Mouse (Mus musculus): ENCODE data around the gene Htr5a.

Htr5a gene

DNA sequence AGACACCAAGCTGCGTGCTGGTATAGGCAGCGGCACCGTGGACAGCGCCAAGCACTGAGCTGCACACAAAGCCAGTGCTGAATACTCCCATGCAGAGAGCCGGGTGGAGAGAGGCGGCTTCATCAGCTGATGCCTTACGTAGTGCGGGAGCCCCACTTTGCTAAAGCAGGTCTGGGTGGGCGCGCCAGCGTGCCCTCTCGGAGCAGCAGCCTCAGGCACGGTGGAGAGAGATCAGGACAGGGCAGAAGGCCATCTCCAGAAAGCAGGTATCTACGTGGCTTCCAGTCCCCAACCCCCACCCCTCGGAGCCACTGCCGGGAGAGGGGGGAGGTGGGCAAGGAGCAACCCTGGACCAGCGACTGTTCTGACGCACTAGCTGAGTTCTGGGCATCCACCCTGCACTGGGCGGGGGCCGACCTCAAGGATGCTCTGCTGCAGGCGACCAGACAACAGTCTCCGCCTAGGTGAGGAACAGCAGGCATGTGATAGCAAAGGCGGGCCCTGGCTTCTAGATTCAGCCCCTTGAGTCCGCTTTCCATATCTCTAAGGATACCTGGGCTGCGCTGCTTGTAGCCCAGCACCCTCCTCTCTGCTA, at the start of gene Htr5a:
Htr5a (plus strand) TSS at position 449 of the 595 bp plus-strand sequence.
- DNase-seq (ENCODE audit: low spot score): peak; percentile 55

GRCm38 (mm10) chr5:27792173-27792470, 49.8 kb upstream of the Htr5a start:
- DNase-seq (ENCODE audit: low spot score): no peak

DNA sequence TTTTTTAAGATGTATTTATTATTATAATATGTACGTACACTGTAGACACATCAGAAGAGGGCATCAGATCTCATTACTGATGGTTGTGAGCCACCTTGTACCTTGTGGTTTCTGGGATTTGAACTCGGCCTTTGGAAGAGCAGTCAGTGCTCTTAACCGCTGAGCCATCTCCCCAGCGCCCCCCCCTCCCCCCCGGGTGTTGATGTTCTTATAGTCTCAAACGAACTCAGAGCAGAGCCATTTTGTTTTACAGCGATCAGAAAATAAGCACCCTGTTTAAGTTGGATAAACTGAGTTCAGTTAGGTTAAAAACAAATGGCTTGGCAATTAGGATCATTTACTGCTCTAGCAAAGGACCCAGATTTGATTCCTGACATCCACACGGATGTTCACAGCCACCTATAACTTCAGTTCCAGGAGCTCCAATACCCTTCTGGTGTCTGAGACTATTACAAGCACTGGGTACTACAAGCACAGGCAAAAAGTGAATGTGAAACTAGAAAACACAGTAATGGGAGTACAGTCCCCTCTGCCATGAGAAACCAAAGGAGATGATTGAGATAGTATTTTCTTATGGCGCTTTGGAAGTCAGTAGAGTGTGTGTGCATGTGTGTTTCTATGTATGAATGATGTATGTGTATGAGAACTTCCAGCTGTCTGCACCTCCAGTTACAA, 49.3 kb upstream of the Htr5a start:
- DNase-seq (ENCODE audit: low spot score): no peak

DNA sequence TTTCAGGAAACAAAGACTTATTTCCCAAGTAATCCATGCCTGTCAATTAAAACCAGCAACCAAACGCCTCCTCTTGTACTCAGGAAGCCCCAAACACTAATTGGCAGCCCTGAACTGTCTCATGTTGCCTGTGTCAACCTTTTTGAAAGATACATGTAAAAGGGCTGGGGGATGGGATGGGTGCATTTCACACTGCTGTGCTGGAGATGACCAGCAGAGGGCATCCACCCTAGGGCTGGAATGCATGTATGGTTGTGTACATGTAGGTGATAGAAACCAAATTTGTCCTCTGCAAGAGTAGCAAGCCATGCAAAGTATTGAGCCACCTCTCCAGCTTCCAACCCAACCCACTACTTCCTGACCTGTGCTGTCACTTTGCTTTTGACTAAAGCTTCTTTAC, 48.0 kb upstream of the Htr5a start:
- peak; percentile 63 for DNase-seq (ENCODE audit: low spot score)

DNA sequence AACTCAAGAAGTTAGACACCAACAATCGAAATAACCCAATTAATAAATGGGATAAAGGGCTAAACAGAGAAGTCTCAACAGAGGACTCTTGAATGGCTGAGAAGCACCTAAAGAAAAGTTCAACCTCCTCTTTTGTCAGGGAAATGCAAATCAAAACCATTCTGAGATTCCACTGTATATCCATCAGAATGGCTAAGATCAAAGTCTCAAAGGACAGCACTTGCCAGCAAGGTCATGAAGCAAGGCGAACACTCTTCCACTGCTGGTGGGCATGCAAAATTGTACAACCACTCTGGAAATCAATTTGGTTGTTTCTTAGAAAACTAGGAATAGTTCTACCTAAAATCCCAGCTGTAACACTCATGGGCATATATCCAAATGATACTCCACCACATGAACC, 27.7 kb upstream of the Htr5a start:
- no peak for DNase-seq (ENCODE audit: low spot score)

DNA sequence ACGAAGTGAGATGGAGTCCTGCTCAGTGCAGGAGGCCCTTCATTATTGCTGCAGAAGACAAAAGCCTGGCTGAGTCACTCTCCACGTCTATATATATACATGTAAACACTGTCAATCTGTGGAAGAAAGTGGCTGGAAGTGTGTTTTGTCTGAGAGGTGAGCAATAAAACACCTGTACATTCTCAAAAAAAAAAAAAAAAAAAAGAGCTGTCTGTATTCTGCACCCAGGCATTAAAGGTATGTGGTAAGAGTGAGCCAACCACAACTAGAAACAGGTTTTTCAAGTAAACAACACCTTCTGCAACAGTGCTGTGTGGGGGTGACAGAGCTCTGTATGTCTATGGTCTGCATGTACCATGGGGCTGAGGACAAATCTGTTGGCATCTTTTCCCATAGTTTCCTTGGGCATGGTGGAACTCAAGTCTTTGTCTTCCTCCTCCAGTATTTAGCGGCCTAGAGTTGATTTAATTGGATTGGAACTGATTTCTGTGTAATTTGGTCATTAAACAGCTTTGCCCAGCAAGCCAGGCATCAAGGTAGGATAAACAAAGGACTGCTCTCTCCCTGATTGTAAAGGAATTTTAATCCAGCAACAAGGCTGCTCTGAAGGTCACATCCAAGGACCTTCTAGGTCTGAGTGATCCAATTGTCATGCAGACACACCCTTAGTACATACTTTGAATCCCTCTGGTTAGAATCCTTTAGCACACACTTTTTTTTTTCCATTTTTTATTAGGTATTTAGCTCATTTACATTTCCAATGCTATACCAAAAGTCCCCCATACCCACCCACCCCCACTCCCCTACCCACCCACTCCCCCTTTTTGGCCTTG, 22.9 kb upstream of the Htr5a start:
- DNase-seq (ENCODE audit: low spot score): no peak

DNA sequence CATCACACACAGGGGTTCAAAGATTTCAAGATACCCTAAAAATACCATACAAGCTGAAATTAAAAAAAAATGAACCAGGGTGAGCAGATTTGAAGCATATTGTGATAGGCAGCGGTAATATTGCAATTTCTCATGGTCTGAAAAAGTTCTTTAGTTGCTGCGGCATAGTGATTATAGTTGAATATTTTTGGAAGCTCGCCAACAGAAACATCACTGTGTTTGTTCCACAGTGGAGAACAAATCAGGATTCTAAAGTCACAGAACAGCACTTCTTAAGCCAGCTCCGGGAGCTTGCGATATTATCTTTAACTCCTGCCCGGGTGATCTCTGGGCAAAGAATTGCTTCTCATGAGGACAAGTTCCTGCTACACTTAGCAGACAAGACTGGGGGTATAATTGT, 20.8 kb upstream of the Htr5a start:
- DNase-seq (ENCODE audit: low spot score): no peak

DNA sequence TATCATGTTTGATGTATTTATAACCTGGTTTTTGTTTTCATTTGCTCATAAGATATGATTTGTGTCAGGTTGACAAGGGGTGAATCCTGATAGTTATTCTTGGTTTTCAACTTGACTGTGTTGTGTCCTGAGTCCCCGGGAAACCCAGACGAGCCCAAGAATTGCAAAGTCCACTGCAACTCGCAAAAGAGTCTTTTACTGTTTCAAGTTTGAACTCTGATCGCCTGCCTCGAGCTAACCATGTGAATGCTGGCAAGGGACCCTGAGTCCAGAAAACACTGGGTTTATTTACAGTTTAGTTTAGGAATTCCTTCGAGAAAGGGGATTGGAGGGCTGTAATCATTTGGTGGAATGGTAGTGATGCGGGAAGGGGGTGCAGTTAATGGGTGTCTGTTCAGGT, 14.0 kb upstream of the Htr5a start:
- DNase-seq (ENCODE audit: low spot score): no peak

DNA sequence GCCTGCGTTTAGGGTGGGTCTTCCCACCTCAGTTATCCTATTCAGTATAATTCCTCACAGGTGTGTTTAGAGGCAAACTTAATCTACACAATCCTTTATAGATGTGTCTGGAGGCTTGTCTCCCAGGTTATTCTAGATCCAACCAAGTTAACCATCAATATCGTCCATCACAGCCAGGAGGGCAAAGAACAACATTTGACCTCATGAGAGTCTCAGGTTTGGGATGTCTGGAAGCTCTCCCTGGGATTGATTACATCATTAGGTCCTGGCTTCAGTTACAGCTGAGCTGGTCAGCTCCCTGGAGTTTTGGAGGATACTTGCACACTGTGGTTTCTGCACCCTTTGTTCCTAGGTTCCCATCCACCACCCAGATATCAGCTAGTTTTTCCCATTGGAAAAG, 6.9 kb upstream of the Htr5a start:
- no peak for DNase-seq (ENCODE audit: low spot score)

GRCm38 (mm10) chr5:27838061-27838460, 3.9 kb upstream of the Htr5a start:
- DNase-seq (ENCODE audit: low spot score): no peak

GRCm38 (mm10) chr5:27842671-27843320, 847 bp downstream of the Htr5a start:
- DNase-seq (ENCODE audit: low spot score): no peak

- DNase-seq (ENCODE audit: low spot score): no peak
These were observed 5.0 kb downstream of the Htr5a start for GRCm38 (mm10) chr5:27846979-27847378.

DNA sequence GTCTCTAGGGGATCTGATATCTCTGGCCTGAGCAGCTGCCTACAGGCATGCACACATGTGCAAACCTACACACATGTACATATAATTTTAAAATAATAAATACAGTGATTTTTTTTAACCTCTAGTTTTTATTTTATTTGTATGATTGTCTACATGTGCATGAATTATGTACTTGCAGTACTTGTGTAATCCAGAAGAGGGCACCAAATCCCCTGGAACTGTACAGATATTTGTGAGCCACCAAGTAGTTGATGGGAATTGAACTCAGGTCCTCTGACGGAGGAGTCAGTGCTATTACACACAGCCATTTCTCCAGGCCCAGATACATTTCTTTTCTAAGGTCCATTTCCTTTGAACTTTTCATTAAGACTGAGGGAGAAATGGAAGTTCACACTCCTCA, 12.3 kb downstream of the Htr5a start:
- DNase-seq (ENCODE audit: low spot score): no peak

DNA sequence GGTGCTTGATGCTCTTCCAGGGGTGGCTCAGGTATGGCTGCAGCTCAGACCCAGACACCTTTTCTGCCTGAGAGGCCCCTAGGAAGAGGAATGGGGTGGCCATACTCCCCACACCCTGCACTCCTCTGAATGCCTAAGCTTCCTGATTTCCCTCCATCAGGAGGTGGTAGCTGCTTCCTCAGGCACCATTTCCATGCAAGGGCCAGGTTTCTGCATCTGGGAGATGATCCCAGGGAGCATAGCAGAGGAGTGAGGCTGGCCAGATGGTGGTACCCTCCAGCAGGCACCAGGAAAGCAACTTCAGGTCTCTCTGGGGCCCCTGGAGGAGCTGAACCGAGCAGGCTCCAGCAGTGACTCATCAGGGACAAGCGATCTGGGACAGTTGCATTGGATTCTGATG, 13.8 kb downstream of the Htr5a start:
- no peak for DNase-seq (ENCODE audit: low spot score)

- no peak for DNase-seq (ENCODE audit: low spot score)
These were observed 31.5 kb downstream of the Htr5a start for GRCm38 (mm10) chr5:27873240-27874082.

DNA sequence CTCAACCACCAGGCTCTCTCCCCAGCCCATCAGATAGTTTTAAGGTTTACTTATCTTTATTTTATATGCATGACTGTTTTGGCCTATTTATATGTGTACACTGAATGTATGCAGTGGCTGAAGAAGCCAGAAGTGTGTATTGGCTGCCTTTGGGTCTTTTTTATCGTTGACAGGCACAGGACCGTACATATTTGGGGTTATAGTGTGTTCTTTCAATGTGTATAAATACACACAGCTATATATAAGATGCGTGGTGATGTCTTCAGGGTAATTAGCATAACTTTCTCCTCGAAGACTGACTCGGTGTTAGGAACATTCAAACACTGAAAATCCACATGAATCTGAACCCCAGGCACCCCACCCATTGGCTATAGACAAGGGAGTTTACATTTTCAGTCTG, 32.3 kb downstream of the Htr5a start:
- no peak for DNase-seq (ENCODE audit: low spot score)

DNA sequence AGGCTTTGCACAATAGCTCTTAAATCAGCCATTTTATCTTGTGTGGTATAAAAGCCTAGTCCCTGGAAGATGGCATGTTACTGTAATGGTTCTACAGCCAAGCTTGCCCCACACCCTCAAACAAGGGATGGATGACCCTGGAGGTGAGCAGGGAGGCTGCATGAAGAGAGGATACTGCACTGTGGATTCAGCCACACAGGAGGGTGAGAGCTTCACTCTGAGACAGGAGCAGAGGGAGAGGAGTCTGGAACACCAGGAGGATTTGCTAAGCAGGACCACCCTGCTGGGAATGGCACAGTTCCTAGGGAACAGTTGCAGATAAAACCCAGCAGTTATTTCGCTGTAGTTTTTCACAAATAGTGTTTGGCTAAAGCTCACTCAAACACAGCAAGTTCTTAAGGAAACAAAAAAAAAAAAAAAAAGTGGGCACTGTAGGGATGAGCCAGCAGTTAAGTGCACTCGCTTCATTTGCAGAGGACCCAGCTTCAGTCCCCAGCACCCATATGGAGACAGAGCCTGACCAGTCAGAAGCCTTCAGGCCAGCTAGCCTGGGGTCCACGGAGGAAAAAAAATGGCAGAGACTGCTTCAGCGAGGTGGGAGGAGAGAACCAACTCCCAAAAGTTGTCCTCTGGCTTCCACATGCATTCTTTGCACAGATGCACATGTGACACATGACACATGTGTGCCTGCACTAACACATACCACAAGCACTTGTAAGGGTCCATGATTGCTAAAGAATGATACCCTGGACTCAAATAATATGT, 33.6 kb downstream of the Htr5a start:
- DNase-seq (ENCODE audit: low spot score): no peak

DNA sequence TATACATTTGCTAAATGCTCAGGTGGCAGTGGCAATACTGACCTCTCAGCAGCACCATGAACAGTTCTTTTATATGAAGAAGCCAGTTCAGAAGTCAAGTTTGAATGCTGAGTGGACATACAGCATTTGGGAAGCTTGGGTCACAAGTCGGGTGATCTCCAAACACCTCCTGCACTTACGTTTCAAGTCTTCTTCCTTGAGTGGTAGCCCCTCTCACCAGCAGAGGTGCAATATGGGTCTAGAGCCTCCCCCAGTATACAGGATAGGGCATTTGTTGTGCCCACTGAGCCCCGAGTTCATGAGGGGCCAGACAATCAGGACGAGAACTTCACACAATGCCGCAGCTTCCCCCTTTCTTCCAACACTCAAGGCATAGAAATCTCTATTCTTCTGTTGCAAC, 36.4 kb downstream of the Htr5a start:
- no peak for DNase-seq (ENCODE audit: low spot score)

GRCm38 (mm10) chr5:27879726-27880125, 37.8 kb downstream of the Htr5a start:
- DNase-seq (ENCODE audit: low spot score): no peak

DNA sequence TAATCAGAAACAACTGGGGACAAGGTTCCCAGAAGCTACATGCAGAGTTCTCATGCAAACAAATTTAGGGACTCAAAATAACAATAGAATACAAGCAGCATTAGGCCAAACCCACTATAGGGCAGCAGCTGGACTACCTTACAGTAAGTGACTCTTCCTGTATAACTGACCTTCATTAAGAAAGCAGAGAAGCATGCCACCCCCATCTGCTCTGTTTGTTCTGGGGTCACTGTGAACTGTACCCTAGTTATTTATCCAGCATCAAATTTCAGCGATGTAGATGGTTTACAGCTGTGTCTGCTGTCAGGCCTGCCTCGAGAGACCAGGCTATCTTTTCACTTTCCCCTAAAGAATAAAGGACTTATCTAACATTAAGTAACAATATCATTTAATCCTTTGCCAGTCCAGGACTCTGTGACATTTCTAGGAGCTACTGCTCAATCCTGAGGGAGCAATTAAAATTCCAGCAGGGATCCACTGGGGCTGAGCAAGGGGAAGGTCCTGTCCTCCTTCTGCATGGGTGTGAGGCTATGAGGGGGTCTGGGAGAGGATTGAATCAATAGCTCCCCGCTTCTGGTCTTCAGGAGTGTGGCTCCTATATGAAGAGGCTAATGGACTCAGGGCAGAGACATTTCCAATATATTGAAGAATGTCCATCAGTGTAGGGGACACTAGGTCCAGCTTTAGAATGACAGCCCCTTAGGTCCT, 38.5 kb downstream of the Htr5a start:
- DNase-seq (ENCODE audit: low spot score): no peak

DNA sequence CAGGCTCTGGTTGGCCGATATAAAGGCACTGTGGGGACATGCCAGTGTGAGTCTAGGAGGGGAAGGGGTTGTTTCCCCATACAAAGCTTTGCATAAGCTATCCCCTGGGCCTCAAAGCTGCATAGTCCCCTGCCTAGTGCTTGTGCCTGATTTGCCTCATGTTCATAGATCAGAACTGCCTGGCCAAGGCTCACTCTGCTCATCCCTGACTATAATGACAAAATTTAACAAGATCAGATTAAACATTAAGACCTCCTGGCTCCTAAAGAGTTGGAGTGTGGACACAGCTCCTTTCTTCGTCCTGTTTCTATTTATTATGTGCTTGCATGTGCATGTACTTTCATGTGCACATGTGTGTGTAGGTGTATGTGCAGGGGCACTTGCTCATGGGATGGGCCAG, 39.3 kb downstream of the Htr5a start:
- no peak for DNase-seq (ENCODE audit: low spot score)

Measured in ovary, postnatal 36 days (tissue).